Mouse (Mus musculus): ENCODE measurements around the gene Sphkap. TPM values are rescaled to one million over a fixed set of nuclear protein-coding genes. Genes with fewer than 3 reads are reported as not detected.

The Sphkap gene
- polyA plus RNA-seq, 1 experiment from 2014 or later = 0.09 TPM

- Histone ChIP-seq H3K9ac (ENCODE audit: low read length) (no peak overlapping the region), H3K4me1 (ENCODE audit: control insufficient read depth, insufficient read depth, low read length) (no peaks in the 10 kb centered on the region), H3K4me3 (ENCODE audit: low read depth, low read length) (no peak overlapping the region), H3K4me2 (ENCODE audit: low read depth, severe bottlenecking) (no peak overlapping the region), H3K36me3 (ENCODE audit: control insufficient read depth, insufficient read depth, low read length) (no peaks in the 10 kb centered on the region), H3K27ac (replicated peaks; ENCODE audit: low read depth, low read length) (no peak overlapping the region), H3K27me3 (ENCODE audit: control insufficient read depth, insufficient read depth, low read length) (no peaks in the 10 kb centered on the region), H3K9me3 (ENCODE audit: control insufficient read depth, low read length) (no peaks in the 10 kb centered on the region)
- 76% methylated on average over 1 of the region's 1 CpGs for WGBS
- no peak for DNase-seq (ENCODE audit: low spot score)
- no peak for ATAC-seq (ENCODE audit: insufficient number of reproducible peaks, low FRiP score, low TSS enrichment, low read depth)
These were observed 156.3 kb downstream of the Sphkap start for GRCm38 (mm10) chr1:83251746-83252145.

DNA sequence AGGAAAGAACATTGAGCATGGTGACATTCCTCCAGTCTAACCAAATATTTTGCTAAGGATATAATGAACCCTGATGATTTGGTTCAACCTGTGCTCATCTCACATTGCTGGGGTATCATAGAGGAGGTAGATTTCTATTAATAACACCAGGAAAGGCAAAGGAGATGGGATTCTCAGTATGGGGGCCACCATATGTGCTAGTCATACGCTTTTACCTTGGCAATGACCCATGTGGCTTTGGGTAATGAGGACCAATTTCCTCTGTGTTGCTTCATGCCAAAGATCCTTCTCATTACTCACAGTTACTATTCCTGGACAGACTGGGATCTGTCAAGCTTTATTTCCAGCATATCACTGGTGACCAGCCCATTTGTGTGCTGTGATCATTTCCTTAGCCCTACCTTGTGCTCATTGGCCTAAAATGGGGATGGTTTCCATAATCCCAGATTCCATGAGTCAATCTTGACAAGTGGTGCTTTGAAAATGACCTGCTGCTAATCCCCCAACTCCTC is 159.7 kb downstream of the Sphkap start:
- ATAC-seq (ENCODE audit: insufficient number of reproducible peaks, low FRiP score, low TSS enrichment, low read depth) = no peak
- no peak overlapping the region for H3K9ac ChIP-seq (ENCODE audit: low read length)
- H3K36me3 ChIP-seq (ENCODE audit: control insufficient read depth, insufficient read depth, low read length) = no peaks in the 10 kb centered on the region
- H3K4me3 ChIP-seq (ENCODE audit: low read depth, low read length) = no peak overlapping the region
- H3K27me3 ChIP-seq (ENCODE audit: control insufficient read depth, insufficient read depth, low read length) = no peaks in the 10 kb centered on the region
- H3K4me1 ChIP-seq (ENCODE audit: control insufficient read depth, insufficient read depth, low read length) = no peaks in the 10 kb centered on the region
- no peak overlapping the region for H3K27ac ChIP-seq (replicated peaks; ENCODE audit: low read depth, low read length)
- WGBS = 81% methylated on average over 1 of the region's 1 CpGs
- H3K9me3 ChIP-seq (ENCODE audit: control insufficient read depth, low read length) = no peaks in the 10 kb centered on the region
- H3K4me2 ChIP-seq (ENCODE audit: low read depth, severe bottlenecking) = no peak overlapping the region
- no peak for DNase-seq (ENCODE audit: low spot score)

DNA sequence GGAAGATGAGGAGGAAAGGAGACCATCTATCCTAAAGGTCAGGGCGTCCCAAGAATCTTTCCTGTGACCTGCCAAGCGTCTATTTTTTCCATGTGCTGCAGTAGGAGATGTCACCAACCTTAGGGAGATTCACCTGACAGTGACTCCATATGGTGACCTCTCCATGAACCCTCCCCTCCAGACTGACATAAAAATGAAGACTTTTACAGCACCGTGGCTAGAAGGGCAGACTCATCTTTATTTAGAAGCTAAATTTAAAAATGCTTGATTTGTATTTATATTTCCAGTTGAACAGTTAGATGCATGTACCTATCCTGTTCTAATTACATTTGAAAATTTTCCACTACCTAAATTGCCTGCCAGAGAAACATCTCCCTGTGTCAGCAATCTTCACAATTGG is 180.1 kb downstream of the Sphkap start:
- 80% methylated on average over 3 of the region's 3 CpGs for WGBS
- no peak overlapping the region for H3K9ac ChIP-seq (ENCODE audit: low read length)
- H3K4me2 ChIP-seq (ENCODE audit: low read depth, severe bottlenecking) = no peak overlapping the region
- no peaks in the 10 kb centered on the region for H3K9me3 ChIP-seq (ENCODE audit: control insufficient read depth, low read length)
- no peaks in the 10 kb centered on the region for H3K36me3 ChIP-seq (ENCODE audit: control insufficient read depth, insufficient read depth, low read length)
- ATAC-seq (ENCODE audit: insufficient number of reproducible peaks, low FRiP score, low TSS enrichment, low read depth) = no peak
- no peak for DNase-seq (ENCODE audit: low spot score)
- no peaks in the 10 kb centered on the region for H3K4me1 ChIP-seq (ENCODE audit: control insufficient read depth, insufficient read depth, low read length)
- no peak overlapping the region for H3K4me3 ChIP-seq (ENCODE audit: low read depth, low read length)
- H3K27ac ChIP-seq (replicated peaks; ENCODE audit: low read depth, low read length) = no peak overlapping the region
- H3K27me3 ChIP-seq (ENCODE audit: control insufficient read depth, insufficient read depth, low read length) = no peaks in the 10 kb centered on the region

- Histone ChIP-seq H3K4me1 (ENCODE audit: control insufficient read depth, insufficient read depth, low read length) (no peaks in the 10 kb centered on the region), H3K4me3 (ENCODE audit: low read depth, low read length) (no peak overlapping the region), H3K9ac (ENCODE audit: low read length) (no peak overlapping the region), H3K27me3 (ENCODE audit: control insufficient read depth, insufficient read depth, low read length) (no peaks in the 10 kb centered on the region), H3K4me2 (ENCODE audit: low read depth, severe bottlenecking) (no peak overlapping the region), H3K36me3 (ENCODE audit: control insufficient read depth, insufficient read depth, low read length) (no peaks in the 10 kb centered on the region), H3K9me3 (ENCODE audit: control insufficient read depth, low read length) (no peaks in the 10 kb centered on the region), H3K27ac (replicated peaks; ENCODE audit: low read depth, low read length) (no peak overlapping the region)
- no peak for DNase-seq (ENCODE audit: low spot score)
- no peak for ATAC-seq (ENCODE audit: insufficient number of reproducible peaks, low FRiP score, low TSS enrichment, low read depth)
These were observed 183.5 kb downstream of the Sphkap start for GRCm38 (mm10) chr1:83224423-83224960.

GRCm38 (mm10) chr1:83223072-83223471 is 184.9 kb downstream of the Sphkap start:
- H3K36me3 ChIP-seq (ENCODE audit: control insufficient read depth, insufficient read depth, low read length) = no peaks in the 10 kb centered on the region
- no peak overlapping the region for H3K4me2 ChIP-seq (ENCODE audit: low read depth, severe bottlenecking)

GRCm38 (mm10) chr1:83218260-83218659 is 189.7 kb downstream of the Sphkap start:
- no peaks in the 10 kb centered on the region for H3K27me3 ChIP-seq (ENCODE audit: control insufficient read depth, insufficient read depth, low read length)
- no peak overlapping the region for H3K4me3 ChIP-seq (ENCODE audit: low read depth, low read length)
- no peak overlapping the region for H3K9ac ChIP-seq (ENCODE audit: low read length)
- ATAC-seq (ENCODE audit: insufficient number of reproducible peaks, low FRiP score, low TSS enrichment, low read depth) = no peak
- no peaks in the 10 kb centered on the region for H3K4me1 ChIP-seq (ENCODE audit: control insufficient read depth, insufficient read depth, low read length)
- no peak overlapping the region for H3K27ac ChIP-seq (replicated peaks; ENCODE audit: low read depth, low read length)
- H3K9me3 ChIP-seq (ENCODE audit: control insufficient read depth, low read length) = no peaks in the 10 kb centered on the region
- H3K4me2 ChIP-seq (ENCODE audit: low read depth, severe bottlenecking) = no peak overlapping the region
- no peaks in the 10 kb centered on the region for H3K36me3 ChIP-seq (ENCODE audit: control insufficient read depth, insufficient read depth, low read length)
- no peak for DNase-seq (ENCODE audit: low spot score)
- 42% methylated on average over 1 of the region's 1 CpGs for WGBS

More at GRCm38 (mm10) chr1:83223072-83223471, 184.9 kb downstream of the Sphkap start:
- 85% methylated on average over 1 of the region's 1 CpGs for WGBS
- Histone ChIP-seq H3K27me3 (ENCODE audit: control insufficient read depth, insufficient read depth, low read length) (no peaks in the 10 kb centered on the region), H3K4me3 (ENCODE audit: low read depth, low read length) (no peak overlapping the region), H3K9me3 (ENCODE audit: control insufficient read depth, low read length) (no peaks in the 10 kb centered on the region), H3K4me1 (ENCODE audit: control insufficient read depth, insufficient read depth, low read length) (no peaks in the 10 kb centered on the region), H3K27ac (replicated peaks; ENCODE audit: low read depth, low read length) (no peak overlapping the region), H3K9ac (ENCODE audit: low read length) (no peak overlapping the region)
- DNase-seq (ENCODE audit: low spot score) (no peak), ATAC-seq (ENCODE audit: insufficient number of reproducible peaks, low FRiP score, low TSS enrichment, low read depth) (no peak)

DNA sequence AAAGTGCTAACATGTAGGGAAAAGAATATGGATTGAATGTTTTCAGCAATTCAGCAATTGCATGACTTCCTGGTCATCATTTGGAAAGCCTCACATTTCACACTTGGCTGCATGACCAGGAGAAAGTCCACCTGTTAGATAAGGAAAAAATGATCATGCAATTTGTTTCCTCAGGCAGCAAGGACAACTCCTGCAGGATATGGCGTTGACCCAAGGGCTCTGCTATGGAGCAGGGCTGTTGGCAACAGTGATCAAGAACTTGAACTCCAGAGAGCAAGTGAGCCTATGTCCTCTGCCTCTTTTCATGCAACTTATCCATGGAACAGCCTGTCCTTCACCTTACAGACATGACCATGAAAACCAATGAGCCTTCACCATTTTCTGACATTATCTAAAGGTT is 198.0 kb downstream of the Sphkap start:
- DNase-seq (ENCODE audit: low spot score) (no peak), ATAC-seq (ENCODE audit: insufficient number of reproducible peaks, low FRiP score, low TSS enrichment, low read depth) (no peak)
- no peak overlapping the region for H3K27ac ChIP-seq (replicated peaks; ENCODE audit: low read depth, low read length)
- H3K9ac ChIP-seq (ENCODE audit: low read length) = no peak overlapping the region
- H3K4me1 ChIP-seq (ENCODE audit: control insufficient read depth, insufficient read depth, low read length) = no peaks in the 10 kb centered on the region
- H3K4me2 ChIP-seq (ENCODE audit: low read depth, severe bottlenecking) = no peak overlapping the region
- H3K36me3 ChIP-seq (ENCODE audit: control insufficient read depth, insufficient read depth, low read length) = no peaks in the 10 kb centered on the region
- H3K27me3 ChIP-seq (ENCODE audit: control insufficient read depth, insufficient read depth, low read length) = no peaks in the 10 kb centered on the region
- H3K9me3 ChIP-seq (ENCODE audit: control insufficient read depth, low read length) = no peaks in the 10 kb centered on the region
- H3K4me3 ChIP-seq (ENCODE audit: low read depth, low read length) = no peak overlapping the region
- WGBS = 78% methylated on average over 1 of the region's 1 CpGs

Other genes with a start within 250 kb of the Sphkap start
- gene Daw1, start 248.4 kb downstream of the Sphkap start, polyA plus RNA-seq (2014; fragmentation: Nextera tagmentation; extraction: Ambion mirVana) = 0.11 TPM in 1 of 2 replicates, not detected in the other

Measured in limb, embryonic 11.5 days (tissue).